Mouse (Mus musculus) cerebellum, adult 2 months (tissue): ENCODE measurements around the gene Pnmt.

Experiments used
- CTCF ChIP-seq: fragments of 200-500 bp; IDR thresholded peaks from 2 replicates; pipeline ENCODE4 v1.5.1; 2011; ENCODE audit warnings: low read depth, mild to moderate bottlenecking, control low read depth, low read length, moderate library complexity, borderline replicate concordance; ENCODE audit not compliant: insufficient read depth
- POLR2A ChIP-seq: fragments of 200-500 bp; IDR thresholded peaks from 2 replicates; pipeline ENCODE4 v1.6.1; 2011; ENCODE audit warnings: low read length, control low read depth, borderline replicate concordance; ENCODE audit not compliant: insufficient read depth

DNA sequence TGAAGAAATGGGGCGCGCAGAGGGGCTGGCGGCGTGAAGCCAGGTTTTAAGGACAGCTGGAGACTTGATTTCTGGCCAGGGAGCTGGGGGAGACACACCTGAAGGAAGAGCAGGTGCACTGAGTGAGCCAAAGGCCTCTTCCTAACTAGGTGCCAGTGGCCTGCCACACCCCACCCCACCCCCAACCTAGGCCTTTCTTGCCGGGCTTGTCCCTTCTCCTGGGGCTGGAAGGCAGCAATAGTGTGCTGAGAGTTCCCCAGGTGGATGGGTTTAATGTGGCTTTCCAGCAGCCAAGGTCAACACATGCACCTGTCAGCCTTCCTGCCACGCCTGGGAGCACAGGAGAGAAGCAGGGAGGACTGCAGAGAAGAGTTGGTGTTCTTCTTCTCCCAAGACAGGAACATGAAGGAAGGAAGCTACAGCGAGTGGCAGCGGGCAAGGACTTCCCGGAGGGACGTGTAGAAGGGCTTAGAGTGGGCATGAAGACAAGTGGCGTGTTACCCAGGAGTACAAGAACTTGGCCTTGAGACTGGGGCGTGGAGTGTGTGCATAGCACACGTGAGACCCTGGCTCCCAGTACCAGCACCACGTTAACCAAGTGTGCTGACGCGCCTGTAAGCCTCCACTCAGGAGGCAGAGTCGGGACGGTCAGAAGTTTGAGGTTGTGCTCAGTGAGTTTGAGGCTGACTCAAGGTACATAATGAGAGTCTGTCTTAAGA lies 33.8 kb upstream of the Pnmt start:
- no peak for TF ChIP-seq CTCF
- TF ChIP-seq POLR2A, result no peak
